Mouse (Mus musculus): ENCODE results near the gene Upk1a. TPM values are rescaled to one million over a fixed set of nuclear protein-coding genes. Genes with fewer than 3 reads are reported as not detected.

Gene Upk1a
- polyA plus RNA-seq, 1 experiment: 2.8 TPM

GRCm38 (mm10) chr7:30592772-30593423 lies 19.7 kb downstream of the Upk1a start:
- H3K9me3 ChIP-seq (replicated peaks; ENCODE audit: control insufficient read depth, insufficient read depth, low read length, poor library complexity, severe bottlenecking): no peaks in the 10 kb centered on the region
- H3K9ac ChIP-seq (ENCODE audit: low read depth, poor library complexity, severe bottlenecking): no peak overlapping the region
- TF ChIP-seq CTCF (IDR thresholded peaks at IDR 0.05; ENCODE audit: low read depth, low read length): no peak
- no peak for TF ChIP-seq EP300 (IDR thresholded peaks at IDR 0.05; ENCODE audit: insufficient read depth, low read depth, low read length)
- no peak for TF ChIP-seq POLR2A (IDR thresholded peaks at IDR 0.05; ENCODE audit: insufficient read depth, low read length)
- H3K27me3 ChIP-seq (ENCODE audit: control insufficient read depth, insufficient read depth, low read length, poor library complexity, severe bottlenecking): no peaks in the 10 kb centered on the region
- H3K27ac ChIP-seq (ENCODE audit: insufficient read depth, low read length): no peak overlapping the region
- no peaks in the 10 kb centered on the region for H3K36me3 ChIP-seq (ENCODE audit: control insufficient read depth, insufficient read depth, low read length, poor library complexity, severe bottlenecking)
- H3K4me1 ChIP-seq (ENCODE audit: control insufficient read depth, insufficient read depth, low read length): peaks cover 9% of the 10 kb centered on the region
- peak overlapping the region; percentile 11; the same call in 1 of the 2 replicates for H3K4me3 ChIP-seq (ENCODE audit: low read depth, low read length)

- Histone ChIP-seq H3K4me1 (ENCODE audit: control insufficient read depth, insufficient read depth, low read length) (peaks cover 9% of the 10 kb centered on the region), H3K9me3 (replicated peaks; ENCODE audit: control insufficient read depth, insufficient read depth, low read length, poor library complexity, severe bottlenecking) (no peaks in the 10 kb centered on the region), H3K4me3 (ENCODE audit: low read depth, low read length) (no peak overlapping the region), H3K27ac (ENCODE audit: insufficient read depth, low read length) (no peak overlapping the region), H3K36me3 (ENCODE audit: control insufficient read depth, insufficient read depth, low read length, poor library complexity, severe bottlenecking) (peaks cover under 1% of the 10 kb centered on the region; the same call in 1 of the 2 replicates), H3K27me3 (ENCODE audit: control insufficient read depth, insufficient read depth, low read length, poor library complexity, severe bottlenecking) (no peaks in the 10 kb centered on the region), H3K9ac (ENCODE audit: low read depth, poor library complexity, severe bottlenecking) (peak overlapping the region; percentile 16)
- TF ChIP-seq EP300 (IDR thresholded peaks at IDR 0.05; ENCODE audit: insufficient read depth, low read depth, low read length): no peak
- no peak for TF ChIP-seq CTCF (IDR thresholded peaks at IDR 0.05; ENCODE audit: low read depth, low read length)
- no peak for TF ChIP-seq POLR2A (IDR thresholded peaks at IDR 0.05; ENCODE audit: insufficient read depth, low read length)
Measured at GRCm38 (mm10) chr7:30591605-30591951, 21.1 kb downstream of the Upk1a start.

GRCm38 (mm10) chr7:30590927-30591604 lies 21.6 kb downstream of the Upk1a start:
- Histone ChIP-seq H3K36me3 (ENCODE audit: control insufficient read depth, insufficient read depth, low read length, poor library complexity, severe bottlenecking) (peaks cover 5% of the 10 kb centered on the region), H3K9me3 (replicated peaks; ENCODE audit: control insufficient read depth, insufficient read depth, low read length, poor library complexity, severe bottlenecking) (no peaks in the 10 kb centered on the region), H3K4me1 (ENCODE audit: control insufficient read depth, insufficient read depth, low read length) (peaks cover 9% of the 10 kb centered on the region), H3K27me3 (ENCODE audit: control insufficient read depth, insufficient read depth, low read length, poor library complexity, severe bottlenecking) (no peaks in the 10 kb centered on the region), H3K4me3 (ENCODE audit: low read depth, low read length) (no peak overlapping the region), H3K9ac (ENCODE audit: low read depth, poor library complexity, severe bottlenecking) (peak overlapping the region; percentile 78), H3K27ac (ENCODE audit: insufficient read depth, low read length) (no peak overlapping the region)
- no peak for TF ChIP-seq POLR2A (IDR thresholded peaks at IDR 0.05; ENCODE audit: insufficient read depth, low read length)
- no peak for TF ChIP-seq EP300 (IDR thresholded peaks at IDR 0.05; ENCODE audit: insufficient read depth, low read depth, low read length)
- TF ChIP-seq CTCF (IDR thresholded peaks at IDR 0.05; ENCODE audit: low read depth, low read length): no peak

DNA sequence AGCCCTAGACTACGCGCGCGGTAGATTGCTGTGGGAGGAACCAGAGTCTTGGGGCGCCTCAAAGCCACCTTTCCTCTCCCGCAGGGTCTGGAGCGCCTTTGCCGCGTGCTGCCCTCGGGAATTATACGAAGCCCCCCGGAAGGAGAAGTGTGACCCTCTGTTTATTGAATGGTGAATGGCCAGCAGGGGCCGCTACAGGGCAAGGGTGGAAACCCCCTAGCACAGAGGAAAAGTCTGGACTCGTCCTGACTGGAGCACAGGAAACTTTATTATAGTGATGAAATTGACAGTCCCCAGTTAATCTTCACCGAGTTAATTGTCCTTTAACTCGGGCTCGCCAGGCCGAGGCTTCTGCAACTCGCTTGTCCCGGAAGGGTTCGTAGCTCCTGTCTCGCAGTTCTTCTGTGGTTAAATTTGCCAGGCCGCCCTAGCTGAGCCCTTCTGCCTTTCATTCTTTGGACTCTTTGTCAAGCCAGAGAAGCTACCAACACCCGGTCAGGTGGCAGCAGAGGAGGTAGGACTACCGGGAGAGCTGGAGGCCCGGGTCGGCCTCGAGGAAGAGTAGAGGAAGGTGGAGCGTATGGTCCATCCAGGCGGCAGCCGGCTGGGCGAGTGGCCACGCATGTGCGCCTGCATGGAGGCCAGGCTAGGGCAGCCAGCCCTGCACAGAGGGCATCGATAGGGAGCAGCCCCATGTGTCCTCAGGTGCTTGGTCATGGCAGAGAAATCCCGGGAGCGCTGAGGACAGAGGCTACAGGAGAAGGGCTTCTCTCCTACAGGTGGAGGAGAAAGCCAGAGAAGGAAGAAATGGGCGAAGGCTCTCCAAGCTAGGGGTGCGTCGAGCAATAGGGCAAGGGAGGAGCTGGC lies 23.0 kb downstream of the Upk1a start:
- TF ChIP-seq POLR2A (IDR thresholded peaks at IDR 0.05; ENCODE audit: insufficient read depth, low read length) (no peak), EP300 (IDR thresholded peaks at IDR 0.05; ENCODE audit: insufficient read depth, low read depth, low read length) (no peak), CTCF (IDR thresholded peaks at IDR 0.05; ENCODE audit: low read depth, low read length) (peak; percentile 70)
- Histone ChIP-seq H3K9me3 (replicated peaks; ENCODE audit: control insufficient read depth, insufficient read depth, low read length, poor library complexity, severe bottlenecking) (no peaks in the 10 kb centered on the region), H3K27me3 (ENCODE audit: control insufficient read depth, insufficient read depth, low read length, poor library complexity, severe bottlenecking) (no peaks in the 10 kb centered on the region), H3K9ac (ENCODE audit: low read depth, poor library complexity, severe bottlenecking) (peak overlapping the region; percentile 78), H3K4me1 (ENCODE audit: control insufficient read depth, insufficient read depth, low read length) (peaks cover 7% of the 10 kb centered on the region), H3K27ac (ENCODE audit: insufficient read depth, low read length) (peak overlapping the region; percentile 66), H3K4me3 (ENCODE audit: low read depth, low read length) (peak overlapping the region; percentile 86), H3K36me3 (ENCODE audit: control insufficient read depth, insufficient read depth, low read length, poor library complexity, severe bottlenecking) (peaks cover 19% of the 10 kb centered on the region)

- Histone ChIP-seq H3K9ac (ENCODE audit: low read depth, poor library complexity, severe bottlenecking) (peak within 1 kb of the TSS; percentile 98), H3K9me3 (replicated peaks; ENCODE audit: control insufficient read depth, insufficient read depth, low read length, poor library complexity, severe bottlenecking) (no peaks in the 10 kb centered on the region), H3K4me3 (ENCODE audit: low read depth, low read length) (peak within 1 kb of the TSS; percentile 100), H3K27ac (ENCODE audit: insufficient read depth, low read length) (peak within 1 kb of the TSS; percentile 66), H3K27me3 (ENCODE audit: control insufficient read depth, insufficient read depth, low read length, poor library complexity, severe bottlenecking) (no peaks in the 10 kb centered on the region), H3K36me3 (ENCODE audit: control insufficient read depth, insufficient read depth, low read length, poor library complexity, severe bottlenecking) (peaks cover 25% of the 10 kb centered on the region), H3K4me1 (ENCODE audit: control insufficient read depth, insufficient read depth, low read length) (peaks cover 4% of the 10 kb centered on the region)
- TF ChIP-seq POLR2A (IDR thresholded peaks at IDR 0.05; ENCODE audit: insufficient read depth, low read length) (no peak), CTCF (IDR thresholded peaks at IDR 0.05; ENCODE audit: low read depth, low read length) (no peak), EP300 (IDR thresholded peaks at IDR 0.05; ENCODE audit: insufficient read depth, low read depth, low read length) (no peak)
Measured at GRCm38 (mm10) chr7:30588676-30589434, 23.8 kb downstream of the Upk1a start, which contains the start of gene Kmt2b. Gene Kmt2b (minus strand): TSS chr7:30588726.

Measured in ES-Bruce4 (cell line).